Mouse (Mus musculus): ENCODE measurements around the gene D630003M21Rik.

- TF ChIP-seq EP300 (optimal IDR thresholded peaks at IDR 0.05) (no peak), CTCF (IDR thresholded peaks at IDR 0.05; ENCODE audit: low read depth) (no peak)
Measured at GRCm38 (mm10) chr2:158137771-158138170, 91.3 kb downstream of the D630003M21Rik start.
